Mouse (Mus musculus): ENCODE measurements around the gene Adgrv1.

The Adgrv1 gene

GRCm38 (mm10) chr13:81144434-81144833 is 488.5 kb downstream of the Adgrv1 start:
- DNase-seq (ENCODE audit: low read depth, low spot score) = no peak

GRCm38 (mm10) chr13:81142268-81142884 is 490.6 kb downstream of the Adgrv1 start:
- no peak for DNase-seq (ENCODE audit: low read depth, low spot score)

- DNase-seq (ENCODE audit: low read depth, low spot score) = no peak
Observed at GRCm38 (mm10) chr13:81136652-81137422, 496.1 kb downstream of the Adgrv1 start.

GRCm38 (mm10) chr13:81135953-81136352 is 497.0 kb downstream of the Adgrv1 start:
- DNase-seq (ENCODE audit: low read depth, low spot score) = no peak

- no peak for DNase-seq (ENCODE audit: low read depth, low spot score)
Observed at GRCm38 (mm10) chr13:81134412-81134811, 498.5 kb downstream of the Adgrv1 start.

- no peak for DNase-seq (ENCODE audit: low read depth, low spot score)
Observed at GRCm38 (mm10) chr13:81133336-81133735, 499.6 kb downstream of the Adgrv1 start.

- DNase-seq (ENCODE audit: low read depth, low spot score) = no peak
Observed at GRCm38 (mm10) chr13:81132691-81133090, 500.3 kb downstream of the Adgrv1 start.

GRCm38 (mm10) chr13:81131860-81132259 is 501.1 kb downstream of the Adgrv1 start:
- no peak for DNase-seq (ENCODE audit: low read depth, low spot score)

- DNase-seq (ENCODE audit: low read depth, low spot score) = no peak
Observed at GRCm38 (mm10) chr13:81130742-81131524, 502.0 kb downstream of the Adgrv1 start.

GRCm38 (mm10) chr13:81125846-81126245 is 507.1 kb downstream of the Adgrv1 start:
- DNase-seq (ENCODE audit: low read depth, low spot score) = no peak

GRCm38 (mm10) chr13:81122238-81122637 is 510.7 kb downstream of the Adgrv1 start:
- DNase-seq (ENCODE audit: low read depth, low spot score) = no peak

GRCm38 (mm10) chr13:81110479-81110878 is 522.5 kb downstream of the Adgrv1 start:
- DNase-seq (ENCODE audit: low read depth, low spot score) = no peak

GRCm38 (mm10) chr13:81109676-81110075 is 523.3 kb downstream of the Adgrv1 start:
- no peak for DNase-seq (ENCODE audit: low read depth, low spot score)

- no peak for DNase-seq (ENCODE audit: low read depth, low spot score)
Observed at GRCm38 (mm10) chr13:81108526-81109302, 524.2 kb downstream of the Adgrv1 start.

- DNase-seq (ENCODE audit: low read depth, low spot score) = no peak
Observed at GRCm38 (mm10) chr13:81107436-81107835, 525.5 kb downstream of the Adgrv1 start.

- DNase-seq (ENCODE audit: low read depth, low spot score) = no peak
Observed at GRCm38 (mm10) chr13:81103794-81104193, 529.2 kb downstream of the Adgrv1 start.

- DNase-seq (ENCODE audit: low read depth, low spot score) = no peak
Observed at GRCm38 (mm10) chr13:81096424-81096823, 536.5 kb downstream of the Adgrv1 start.

GRCm38 (mm10) chr13:81094513-81094912 is 538.4 kb downstream of the Adgrv1 start:
- DNase-seq (ENCODE audit: low read depth, low spot score) = no peak

- no peak for DNase-seq (ENCODE audit: low read depth, low spot score)
Observed at GRCm38 (mm10) chr13:81090051-81090836, 542.7 kb downstream of the Adgrv1 start.

- no peak for DNase-seq (ENCODE audit: low read depth, low spot score)
Observed at GRCm38 (mm10) chr13:81086969-81087682, 545.8 kb downstream of the Adgrv1 start.

Measured in c-Kit-negative CD71-positive TER-119-positive erythroid progenitor cells, embryonic 14.5 days (primary cell).